Mouse (Mus musculus): ENCODE results near the gene Bfar. TPM values are rescaled to one million over a fixed set of nuclear protein-coding genes. Genes with fewer than 3 reads are reported as not detected.

The Bfar gene
- polyA plus RNA-seq, 1 experiment = 18.1 TPM

DNA sequence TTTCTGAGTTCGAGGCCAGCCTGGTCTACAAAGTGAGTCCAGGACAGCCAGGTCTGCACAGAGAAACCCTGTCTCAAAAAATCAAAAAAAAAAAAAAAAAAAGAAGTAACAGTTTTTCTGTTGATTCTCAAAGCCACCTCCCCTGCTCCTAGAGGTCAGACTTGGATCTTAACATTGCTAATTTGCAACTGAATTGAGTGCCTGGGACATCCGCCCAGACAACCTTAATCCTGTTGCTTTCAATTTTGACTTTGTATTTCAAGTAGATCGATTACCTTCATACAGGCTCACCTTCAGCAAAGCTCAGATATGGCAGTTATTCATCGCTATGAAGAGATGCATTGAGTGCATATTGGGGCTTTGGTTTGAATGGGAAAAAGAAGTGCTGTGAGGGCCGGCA lies 77.6 kb downstream of the Bfar start:
- no peaks in the 10 kb centered on the region for H3K4me1 ChIP-seq (ENCODE audit: control insufficient read depth, insufficient read depth, insufficient read length)
- TF ChIP-seq CTCF (IDR thresholded peaks at IDR 0.05; ENCODE audit: extremely low read depth, insufficient read depth, insufficient read length, insufficient replicate concordance) = no peak
- no peak overlapping the region for H3K4me3 ChIP-seq (ENCODE audit: extremely low read depth, insufficient read depth, insufficient read length)
- 76% methylated on average over 5 of the region's 5 CpGs for WGBS
- no peak for DNase-seq (ENCODE audit: low read depth in 1 of 2, low spot score in 2 of 2)
- no peaks in the 10 kb centered on the region for H3K36me3 ChIP-seq (ENCODE audit: control insufficient read depth, insufficient read depth, low read length)
- no peak overlapping the region for H3K27ac ChIP-seq (ENCODE audit: insufficient read depth, low read length)
- H3K27me3 ChIP-seq (ENCODE audit: control insufficient read depth, insufficient read depth, low read length) = no peaks in the 10 kb centered on the region

DNA sequence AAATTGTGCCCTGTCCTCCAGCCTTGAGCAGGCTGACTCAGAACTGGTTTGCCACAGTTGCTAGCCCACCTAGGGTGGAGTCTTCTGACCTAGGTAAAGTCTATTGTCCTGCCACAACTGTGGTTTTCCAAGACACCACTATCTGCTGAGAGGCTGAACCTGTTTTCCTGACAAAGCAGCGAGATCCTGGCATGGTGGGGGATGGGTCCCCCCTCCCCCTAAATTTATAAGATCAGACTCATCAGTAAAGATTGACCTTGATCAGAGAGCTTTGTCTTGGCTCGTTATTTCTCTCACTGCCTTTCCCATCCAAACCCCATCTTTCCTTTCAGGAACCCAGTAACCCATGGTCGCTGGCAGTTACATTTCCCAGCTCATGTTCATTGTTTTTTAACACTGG lies 78.3 kb downstream of the Bfar start:
- DNase-seq (ENCODE audit: low read depth in 1 of 2, low spot score in 2 of 2) = no peak
- 85% methylated on average over 3 of the region's 3 CpGs for WGBS
- no peak overlapping the region for H3K27ac ChIP-seq (ENCODE audit: insufficient read depth, low read length)
- H3K36me3 ChIP-seq (ENCODE audit: control insufficient read depth, insufficient read depth, low read length) = no peaks in the 10 kb centered on the region
- H3K27me3 ChIP-seq (ENCODE audit: control insufficient read depth, insufficient read depth, low read length) = no peaks in the 10 kb centered on the region
- no peaks in the 10 kb centered on the region for H3K4me1 ChIP-seq (ENCODE audit: control insufficient read depth, insufficient read depth, insufficient read length)
- TF ChIP-seq CTCF (IDR thresholded peaks at IDR 0.05; ENCODE audit: extremely low read depth, insufficient read depth, insufficient read length, insufficient replicate concordance) (no peak), POLR2A (IDR thresholded peaks at IDR 0.05; ENCODE audit: low read depth, low read length) (no peak)
- H3K4me3 ChIP-seq (ENCODE audit: extremely low read depth, insufficient read depth, insufficient read length) = no peak overlapping the region

DNA sequence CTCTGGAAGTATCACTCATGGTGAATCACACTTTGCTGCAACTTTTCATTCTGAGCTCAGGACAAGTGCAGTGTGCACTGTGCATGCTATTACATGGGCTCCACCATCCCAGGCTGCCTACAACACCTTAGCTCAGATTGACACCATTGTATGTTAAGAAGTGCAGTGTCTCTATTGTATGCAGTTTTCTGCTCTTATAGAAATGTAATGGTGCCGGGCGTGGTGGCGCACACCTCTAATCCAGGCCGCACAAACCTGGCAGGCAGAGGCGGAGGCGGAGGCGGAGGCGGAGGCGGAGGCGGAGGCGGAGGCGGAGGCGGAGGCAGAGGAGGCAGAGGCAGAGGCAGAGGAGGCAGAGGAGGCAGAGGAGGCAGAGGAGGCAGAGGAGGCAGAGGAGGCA lies 79.0 kb downstream of the Bfar start:
- H3K27ac ChIP-seq (ENCODE audit: insufficient read depth, low read length) = no peak overlapping the region
- TF ChIP-seq CTCF (IDR thresholded peaks at IDR 0.05; ENCODE audit: extremely low read depth, insufficient read depth, insufficient read length, insufficient replicate concordance) (no peak), POLR2A (IDR thresholded peaks at IDR 0.05; ENCODE audit: low read depth, low read length) (no peak)
- no peaks in the 10 kb centered on the region for H3K27me3 ChIP-seq (ENCODE audit: control insufficient read depth, insufficient read depth, low read length)
- WGBS = 92% methylated on average over 12 of the region's 13 CpGs
- no peaks in the 10 kb centered on the region for H3K36me3 ChIP-seq (ENCODE audit: control insufficient read depth, insufficient read depth, low read length)
- no peaks in the 10 kb centered on the region for H3K4me1 ChIP-seq (ENCODE audit: control insufficient read depth, insufficient read depth, insufficient read length)
- no peak for DNase-seq (ENCODE audit: low read depth in 1 of 2, low spot score in 2 of 2)
- no peak overlapping the region for H3K4me3 ChIP-seq (ENCODE audit: extremely low read depth, insufficient read depth, insufficient read length)

Other genes with a start within 250 kb of the Bfar start
- gene Parn, start 3.7 kb upstream of the Bfar start, polyA plus RNA-seq (2012; rRNA removed) = 8.8 and 9.9 TPM in 2 replicates
- 0.93 and 0.97 TPM in 2 replicates for gene 3110001I22Rik, start 71 bp downstream of the Bfar start, polyA plus RNA-seq (2012; rRNA removed)
- 0.12 and 0.23 TPM in 2 replicates for gene Pla2g10, start 59.1 kb downstream of the Bfar start, polyA plus RNA-seq (2012; rRNA removed)
- gene Rrn3, start 108.8 kb downstream of the Bfar start, polyA plus RNA-seq (2012; rRNA removed) = 5.9 and 6.0 TPM in 2 replicates
- 42.8 and 48.7 TPM in 2 replicates for gene Ntan1, start 147.0 kb downstream of the Bfar start, polyA plus RNA-seq (2012; rRNA removed)
- gene Pdxdc1, start 231.3 kb downstream of the Bfar start, polyA plus RNA-seq (2012; rRNA removed) = 29.9 and 34.7 TPM in 2 replicates
- 0.30 and 0.95 TPM in 2 replicates for gene Mpv17l, start 231.3 kb downstream of the Bfar start, polyA plus RNA-seq (2012; rRNA removed)

Data from spleen, adult 2 months (tissue).